Mouse (Mus musculus) cortical plate, adult 2 months (tissue): ENCODE measurements at regions not wholly inside any gene's neighbourhood (a gene's known extent, or its start where the extent isn't known, plus 50 kb on each side); places are given as distances from the start of the nearest gene placed in this dataset.
"Not testable (repeated sequence)": the region's sequence is repeated elsewhere in the genome, so short reads cannot be mapped to it uniquely, and the experiment has no call there.

ENCODE experiments used
- CTCF ChIP-seq: fragments of 200-500 bp; IDR thresholded peaks from 2 replicates; pipeline ENCODE4 v1.5.1; 2011; ENCODE audit warnings: mild to moderate bottlenecking, control low read depth, low read length; ENCODE audit not compliant: insufficient read depth; ENCODE audit errors: extremely low read depth
- POLR2A ChIP-seq: fragments of 200-500 bp; IDR thresholded peaks from 2 replicates; pipeline ENCODE4 v1.6.1; 2011; ENCODE audit warnings: mild to moderate bottlenecking, low read length, control low read depth; ENCODE audit not compliant: insufficient read depth; ENCODE audit errors: extremely low read depth

- TF ChIP-seq POLR2A, CTCF: not testable (repeated sequence)
Observed at GRCm38 (mm10) chr10:15262282-15262681, 544.3 kb upstream of the Gje1 start.
